Mouse (Mus musculus) embryo, embryonic 10.5 days (tissue): ENCODE measurements around the gene Eif4ebp2.

Source experiments
- DNase-seq: peaks from one replicate; pipeline ENCODE4 v3.0.0-alpha.2; 2015; ENCODE audit warnings: low spot score

The Eif4ebp2 gene

DNA sequence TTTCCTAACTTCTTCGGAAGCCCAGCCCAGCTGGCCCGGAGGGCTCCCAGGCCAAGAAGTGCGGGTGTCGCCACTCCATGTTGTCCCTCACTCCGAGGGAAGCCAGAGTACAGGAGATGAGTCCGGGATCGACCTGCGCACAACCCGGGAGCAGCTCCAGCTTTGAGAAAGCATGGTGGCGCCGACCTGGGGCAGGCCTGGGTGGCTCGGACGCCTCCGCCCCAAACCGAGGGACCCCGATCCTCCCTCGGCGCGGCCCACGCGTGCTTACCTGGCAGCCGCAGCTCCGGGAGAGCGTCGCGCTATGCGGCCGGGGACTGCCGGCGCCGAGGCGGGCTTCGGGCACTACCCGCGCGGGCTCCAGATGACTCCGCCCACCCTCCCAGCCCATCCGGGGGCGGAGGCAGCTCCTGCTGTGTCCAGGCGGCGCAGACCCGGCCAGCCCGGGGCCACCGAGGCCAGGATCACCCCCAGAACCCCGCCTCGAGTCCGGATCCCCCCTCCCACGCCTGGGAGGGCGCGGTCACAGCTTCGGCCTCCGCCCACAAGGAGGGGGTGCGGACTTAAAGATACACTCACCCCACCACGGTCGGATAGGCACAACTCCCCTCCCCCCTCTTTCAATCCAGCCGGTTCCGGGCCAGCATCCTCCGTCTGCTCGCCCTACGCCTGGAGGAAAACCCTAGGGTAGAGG is 69.3 kb downstream of the Eif4ebp2 start, which contains the start of gene Pald1:
Pald1 (minus strand) TSS at position 510 of the 694 bp plus-strand sequence.
- peak; percentile 91 for DNase-seq

DNA sequence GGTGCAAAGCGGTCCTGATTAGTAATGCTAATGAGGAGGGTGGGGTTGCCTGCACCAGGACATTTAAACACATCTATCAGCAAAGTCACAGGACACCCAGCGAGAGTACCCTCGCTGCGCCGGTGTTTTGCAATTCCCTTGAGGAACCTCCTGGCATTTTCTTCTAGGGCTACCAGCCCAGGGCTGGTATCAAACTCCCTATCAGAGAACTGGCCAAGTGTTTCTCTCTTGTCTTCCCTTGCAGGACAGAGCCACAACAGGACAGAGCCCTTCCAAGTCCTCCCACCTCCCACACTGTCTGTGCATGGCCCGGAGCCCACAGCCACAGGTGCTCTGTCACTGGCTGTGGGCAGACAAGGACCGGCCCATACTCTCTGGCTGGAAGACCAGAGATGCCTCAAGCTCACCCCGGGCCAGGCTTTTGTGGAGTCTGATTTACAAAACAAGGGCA is 70.2 kb downstream of the Eif4ebp2 start:
- peak; percentile 50 for DNase-seq

DNA sequence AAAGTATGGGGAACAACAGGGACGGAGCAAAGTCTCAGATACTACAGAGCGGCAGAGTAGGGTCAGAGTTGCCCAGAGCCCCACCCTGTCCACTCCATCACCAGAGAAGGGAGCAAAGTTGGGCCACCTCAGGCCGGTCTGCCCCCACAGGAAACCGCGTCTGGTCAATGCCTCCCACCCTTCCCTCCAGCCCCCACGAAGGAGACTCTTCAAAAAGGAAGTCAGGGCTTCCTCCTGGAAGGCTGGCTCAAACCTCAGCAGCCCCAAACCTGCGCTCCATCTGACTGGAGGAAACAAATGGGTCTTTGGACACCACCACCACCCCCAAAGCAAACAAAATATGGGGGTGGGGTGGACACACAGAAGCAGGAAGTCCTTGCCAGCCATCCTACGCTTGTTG is 70.6 kb downstream of the Eif4ebp2 start:
- DNase-seq, result no peak

GRCm38 (mm10) chr10:61380186-61380585 is 72.3 kb downstream of the Eif4ebp2 start:
- DNase-seq, result no peak

DNA sequence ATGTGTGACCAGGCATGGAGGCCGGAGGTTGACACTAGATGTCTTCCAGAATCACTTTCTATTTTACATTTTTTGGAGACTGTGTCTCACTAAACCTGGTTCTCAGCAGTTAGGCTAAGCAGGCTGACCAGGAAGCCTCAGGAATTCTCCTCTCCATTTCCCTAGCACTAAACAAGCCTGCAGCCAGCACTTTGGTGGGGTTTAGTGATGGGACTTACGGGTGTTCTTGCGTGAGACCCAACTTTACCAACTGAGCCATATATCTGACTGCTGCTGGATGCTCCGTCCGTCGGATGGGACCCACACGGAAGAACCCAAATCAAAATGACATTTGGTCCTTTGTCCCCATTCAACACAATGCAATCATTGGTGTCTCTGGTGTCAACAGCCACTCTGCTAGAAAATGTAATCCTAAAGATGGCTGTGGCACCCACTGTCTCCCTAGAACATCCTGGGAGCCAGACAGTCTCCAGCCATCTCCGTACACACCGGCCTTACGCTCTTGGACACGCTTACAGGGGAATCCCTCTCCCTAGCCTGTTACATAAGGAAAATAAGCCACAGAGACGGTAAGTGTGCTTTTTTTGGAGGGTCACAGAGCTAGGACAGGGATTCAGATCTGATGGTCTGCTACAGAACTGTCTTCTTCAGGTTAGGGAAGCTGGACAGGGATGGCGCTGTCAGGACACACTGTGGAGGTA is 73.0 kb downstream of the Eif4ebp2 start:
- DNase-seq, result no peak

GRCm38 (mm10) chr10:61378698-61379097 is 73.8 kb downstream of the Eif4ebp2 start:
- DNase-seq, result no peak
